Mouse (Mus musculus): ENCODE data around the gene Foxd1. TPM values are rescaled to one million over a fixed set of nuclear protein-coding genes. Genes with fewer than 3 reads are reported as not detected.

The Foxd1 gene
- polyA plus RNA-seq, 1 experiment from 2014 or later: not detected

DNA sequence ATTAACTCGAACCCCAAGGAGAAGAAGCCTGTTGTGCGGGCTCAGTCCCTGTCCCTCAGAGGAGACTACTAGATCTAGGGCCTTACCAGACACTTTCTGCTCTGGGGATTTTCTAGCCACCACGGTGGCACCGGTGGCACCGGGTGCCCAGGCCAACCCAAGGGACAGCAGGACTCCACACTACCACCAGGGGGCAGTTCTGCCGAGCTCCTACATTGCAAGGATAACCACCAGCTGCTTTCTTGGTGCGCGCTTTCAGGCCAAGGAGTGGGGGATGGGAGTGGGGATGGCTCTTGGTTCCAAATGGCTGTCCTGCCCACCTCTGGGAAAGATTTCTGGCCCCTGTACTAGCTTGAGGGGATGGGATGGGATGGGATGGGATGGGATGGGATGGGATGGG is 2.5 kb upstream of the Foxd1 start:
- peaks cover 24% of the 10 kb centered on the region for H3K4me1 ChIP-seq (ENCODE audit: control insufficient read depth, insufficient read depth, low read length)
- ATAC-seq: no peak
- whole genome bisulfite sequencing: 16% methylated on average over 8 of the region's 8 CpGs
- no peak overlapping the region for H3K9ac ChIP-seq (ENCODE audit: low read depth, low read length)
- H3K36me3 ChIP-seq (ENCODE audit: control insufficient read depth, insufficient read depth, low read length): no peaks in the 10 kb centered on the region
- H3K4me2 ChIP-seq (ENCODE audit: low read depth, low read length): no peak overlapping the region
- H3K9me3 ChIP-seq (ENCODE audit: control insufficient read depth, low read length): no peaks in the 10 kb centered on the region
- peaks cover 56% of the 10 kb centered on the region for H3K27me3 ChIP-seq (replicated peaks; ENCODE audit: control insufficient read depth, insufficient read depth, low read length)
- H3K27ac ChIP-seq (ENCODE audit: low read length): no peak overlapping the region
- H3K4me3 ChIP-seq (ENCODE audit: low read length): no peak overlapping the region

DNA sequence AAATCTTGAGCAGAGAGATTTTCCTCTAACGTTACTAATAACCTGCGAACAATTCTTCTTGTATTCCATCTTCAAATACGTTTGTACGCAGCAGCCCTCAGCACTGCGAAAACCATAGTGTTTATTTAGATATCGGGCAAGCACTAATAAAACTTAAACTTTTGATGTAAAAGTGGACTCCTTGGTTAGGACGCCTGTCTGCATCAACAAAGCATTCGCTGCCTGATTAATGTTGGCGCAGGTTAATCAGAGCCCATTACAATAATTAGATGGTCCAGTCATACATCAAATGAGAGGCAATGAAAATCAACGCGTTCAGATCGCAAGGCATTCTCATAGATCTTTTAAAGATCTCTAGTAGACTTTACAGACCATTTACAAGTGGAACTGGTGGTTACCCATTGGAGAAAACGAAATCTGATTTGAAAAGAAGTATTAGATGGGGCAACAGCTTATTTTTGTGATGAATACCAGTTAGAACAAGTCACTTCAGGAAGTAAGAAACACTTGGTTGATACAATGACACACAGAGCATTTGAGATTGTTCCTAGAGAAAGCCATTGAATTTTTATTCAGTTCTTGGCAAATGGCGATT is 1.6 kb upstream of the Foxd1 start:
- Histone ChIP-seq H3K4me3 (ENCODE audit: low read length) (no peak overlapping the region), H3K9ac (ENCODE audit: low read depth, low read length) (no peak overlapping the region), H3K4me2 (ENCODE audit: low read depth, low read length) (no peak overlapping the region), H3K27ac (ENCODE audit: low read length) (no peak overlapping the region), H3K27me3 (replicated peaks; ENCODE audit: control insufficient read depth, insufficient read depth, low read length) (peaks cover 59% of the 10 kb centered on the region), H3K36me3 (ENCODE audit: control insufficient read depth, insufficient read depth, low read length) (no peaks in the 10 kb centered on the region), H3K4me1 (ENCODE audit: control insufficient read depth, insufficient read depth, low read length) (peaks cover 24% of the 10 kb centered on the region), H3K9me3 (ENCODE audit: control insufficient read depth, low read length) (no peaks in the 10 kb centered on the region)
- WGBS: 11% methylated on average over 14 of the region's 14 CpGs
- ATAC-seq: no peak

DNA sequence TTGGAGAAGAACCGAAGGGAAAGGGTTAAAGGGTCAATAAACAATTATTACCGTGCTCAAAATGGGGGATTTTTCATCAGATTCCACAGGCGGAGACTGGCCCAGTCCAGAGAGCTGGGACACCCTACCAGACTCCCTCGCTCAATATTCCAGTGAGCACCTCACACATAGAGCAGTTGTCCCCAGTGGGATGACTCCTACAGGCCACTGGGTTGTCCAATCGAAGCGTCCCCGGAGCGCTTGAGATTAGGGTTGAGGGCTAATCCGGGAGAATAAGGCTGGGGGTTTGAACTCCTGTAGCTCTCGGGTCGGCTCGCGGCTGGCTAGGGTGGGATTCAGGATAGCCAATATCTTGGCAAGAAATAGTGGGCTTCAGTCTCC is 343 bp upstream of the Foxd1 start:
- no peak overlapping the region for H3K9ac ChIP-seq (ENCODE audit: low read depth, low read length)
- under 1% methylated on average over 13 of the region's 13 CpGs for WGBS
- H3K4me3 ChIP-seq (ENCODE audit: low read length): peak overlapping the region; percentile 51
- no peaks in the 10 kb centered on the region for H3K9me3 ChIP-seq (ENCODE audit: control insufficient read depth, low read length)
- no peaks in the 10 kb centered on the region for H3K36me3 ChIP-seq (ENCODE audit: control insufficient read depth, insufficient read depth, low read length)
- H3K27me3 ChIP-seq (replicated peaks; ENCODE audit: control insufficient read depth, insufficient read depth, low read length): peaks cover 70% of the 10 kb centered on the region
- peak; percentile 29 for ATAC-seq
- H3K4me2 ChIP-seq (ENCODE audit: low read depth, low read length): peak overlapping the region; percentile 90
- peaks cover 24% of the 10 kb centered on the region for H3K4me1 ChIP-seq (ENCODE audit: control insufficient read depth, insufficient read depth, low read length)
- H3K27ac ChIP-seq (ENCODE audit: low read length): no peak overlapping the region

DNA sequence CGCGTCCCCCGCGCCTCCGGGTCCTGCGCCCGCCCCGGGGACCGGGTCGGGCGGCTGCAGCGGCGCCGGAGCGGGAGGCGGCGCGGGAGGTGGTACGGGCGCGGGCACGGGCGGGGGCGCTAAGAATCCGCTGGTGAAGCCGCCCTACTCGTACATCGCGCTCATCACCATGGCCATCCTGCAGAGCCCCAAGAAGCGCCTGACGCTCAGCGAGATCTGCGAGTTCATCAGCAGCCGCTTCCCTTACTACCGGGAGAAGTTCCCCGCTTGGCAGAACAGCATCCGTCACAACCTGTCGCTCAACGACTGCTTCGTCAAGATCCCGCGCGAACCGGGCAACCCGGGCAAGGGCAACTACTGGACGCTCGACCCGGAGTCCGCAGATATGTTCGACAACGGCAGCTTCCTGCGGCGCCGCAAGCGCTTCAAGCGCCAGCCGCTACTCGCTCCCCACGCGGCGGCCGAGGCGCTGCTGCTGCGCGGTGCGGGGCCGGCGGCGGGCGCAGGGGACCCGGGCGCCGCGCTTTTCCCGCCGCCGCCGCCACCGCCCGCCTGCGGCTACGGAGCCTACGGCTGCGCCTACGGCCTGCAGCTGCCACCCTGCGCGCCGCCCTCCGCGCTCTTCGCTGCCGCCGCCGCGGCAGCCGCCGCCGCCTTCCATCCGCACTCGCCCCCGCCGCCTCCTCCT is 973 bp downstream of the Foxd1 start:
- peak overlapping the region; percentile 37; the same call in 1 of the 2 replicates for H3K9ac ChIP-seq (ENCODE audit: low read depth, low read length)
- no peak overlapping the region for H3K27ac ChIP-seq (ENCODE audit: low read length)
- ATAC-seq: peak; percentile 31; the same call in 1 of the 2 replicates
- H3K4me3 ChIP-seq (ENCODE audit: low read length): peak overlapping the region; percentile 51
- H3K36me3 ChIP-seq (ENCODE audit: control insufficient read depth, insufficient read depth, low read length): no peaks in the 10 kb centered on the region
- H3K4me2 ChIP-seq (ENCODE audit: low read depth, low read length): peak overlapping the region; percentile 90
- peaks cover 77% of the 10 kb centered on the region for H3K27me3 ChIP-seq (replicated peaks; ENCODE audit: control insufficient read depth, insufficient read depth, low read length)
- under 1% methylated on average over 70 of the region's 102 CpGs for WGBS
- H3K4me1 ChIP-seq (ENCODE audit: control insufficient read depth, insufficient read depth, low read length): peaks cover 24% of the 10 kb centered on the region
- H3K9me3 ChIP-seq (ENCODE audit: control insufficient read depth, low read length): no peaks in the 10 kb centered on the region

DNA sequence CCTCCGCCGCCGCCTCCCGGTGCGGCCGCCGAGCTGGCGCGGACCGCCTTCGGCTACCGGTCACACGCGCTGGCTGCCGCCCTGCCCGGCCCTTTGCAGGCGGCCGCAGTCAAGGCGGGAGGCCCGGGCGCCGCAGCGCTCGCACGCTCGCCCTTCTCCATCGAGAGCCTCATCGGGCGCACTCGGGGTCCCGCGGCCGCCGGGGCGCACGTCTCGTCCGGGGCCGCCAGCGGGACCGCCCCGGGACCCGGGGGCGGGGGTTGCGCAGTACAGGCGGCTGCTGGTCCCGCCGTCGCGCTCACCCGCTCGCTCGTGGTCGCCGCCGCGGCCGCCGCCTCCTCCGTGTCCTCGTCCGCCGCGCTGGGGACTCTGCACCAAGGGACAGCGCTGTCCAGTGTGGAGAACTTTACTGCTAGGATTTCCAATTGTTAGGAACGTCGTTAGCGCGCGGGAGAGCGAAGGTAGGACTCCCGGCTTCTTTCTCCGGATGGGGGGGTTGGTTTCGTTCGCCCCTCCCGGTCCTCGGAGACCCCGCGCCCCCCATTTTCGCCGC is 1.6 kb downstream of the Foxd1 start:
- no peaks in the 10 kb centered on the region for H3K36me3 ChIP-seq (ENCODE audit: control insufficient read depth, insufficient read depth, low read length)
- peaks cover 24% of the 10 kb centered on the region for H3K4me1 ChIP-seq (ENCODE audit: control insufficient read depth, insufficient read depth, low read length)
- H3K4me3 ChIP-seq (ENCODE audit: low read length): peak overlapping the region; percentile 51
- no peak overlapping the region for H3K27ac ChIP-seq (ENCODE audit: low read length)
- H3K4me2 ChIP-seq (ENCODE audit: low read depth, low read length): peak overlapping the region; percentile 90
- under 1% methylated on average over 65 of the region's 81 CpGs for WGBS
- peak; percentile 35; the same call in 1 of the 2 replicates for ATAC-seq
- no peaks in the 10 kb centered on the region for H3K9me3 ChIP-seq (ENCODE audit: control insufficient read depth, low read length)
- peak overlapping the region; percentile 37; the same call in 1 of the 2 replicates for H3K9ac ChIP-seq (ENCODE audit: low read depth, low read length)
- peaks cover 77% of the 10 kb centered on the region for H3K27me3 ChIP-seq (replicated peaks; ENCODE audit: control insufficient read depth, insufficient read depth, low read length)

DNA sequence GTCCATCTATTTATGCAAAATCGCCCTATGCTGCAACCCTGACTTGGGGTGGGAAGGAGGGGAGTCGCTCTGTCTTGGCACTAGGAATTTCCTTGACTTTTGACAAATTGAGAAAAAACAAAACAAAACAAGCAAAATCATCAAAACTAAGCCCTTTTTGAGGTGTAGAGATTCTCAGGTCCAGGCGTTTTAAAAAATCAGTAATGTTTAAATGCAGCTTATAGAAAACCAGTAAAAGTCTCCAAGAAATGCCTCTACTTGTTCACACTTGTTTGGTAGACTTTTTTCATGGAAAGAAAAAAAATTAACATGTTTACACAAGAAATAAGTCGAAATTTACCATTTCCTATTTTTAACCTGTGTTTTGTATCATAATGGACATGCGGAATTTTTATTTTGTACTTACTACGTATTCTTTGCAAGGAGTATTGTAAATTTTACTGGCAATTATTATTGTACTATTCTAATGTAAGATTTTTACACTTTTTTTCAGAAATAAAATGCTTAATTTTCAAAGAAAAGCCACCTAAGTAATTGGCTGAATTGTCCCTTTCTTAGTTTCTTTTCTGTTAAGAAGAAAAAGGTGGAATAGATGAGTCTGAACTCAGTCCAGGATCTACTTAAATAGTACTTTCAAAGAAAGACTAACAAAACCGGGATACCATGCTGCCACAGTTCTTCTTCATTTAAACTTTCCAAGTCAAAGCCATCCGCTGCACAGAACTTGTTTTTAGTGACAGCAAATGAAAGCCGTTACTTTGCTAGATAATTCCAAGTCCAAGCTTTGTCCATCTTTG is 2.3 kb downstream of the Foxd1 start:
- Histone ChIP-seq H3K4me2 (ENCODE audit: low read depth, low read length) (no peak overlapping the region), H3K27ac (ENCODE audit: low read length) (no peak overlapping the region), H3K9me3 (ENCODE audit: control insufficient read depth, low read length) (no peaks in the 10 kb centered on the region), H3K9ac (ENCODE audit: low read depth, low read length) (no peak overlapping the region), H3K27me3 (replicated peaks; ENCODE audit: control insufficient read depth, insufficient read depth, low read length) (peaks cover 77% of the 10 kb centered on the region), H3K4me3 (ENCODE audit: low read length) (peak overlapping the region; percentile 51; the same call in 1 of the 2 replicates), H3K36me3 (ENCODE audit: control insufficient read depth, insufficient read depth, low read length) (no peaks in the 10 kb centered on the region), H3K4me1 (ENCODE audit: control insufficient read depth, insufficient read depth, low read length) (peaks cover 24% of the 10 kb centered on the region)
- no peak for ATAC-seq
- WGBS: 6% methylated on average over 9 of the region's 9 CpGs

DNA sequence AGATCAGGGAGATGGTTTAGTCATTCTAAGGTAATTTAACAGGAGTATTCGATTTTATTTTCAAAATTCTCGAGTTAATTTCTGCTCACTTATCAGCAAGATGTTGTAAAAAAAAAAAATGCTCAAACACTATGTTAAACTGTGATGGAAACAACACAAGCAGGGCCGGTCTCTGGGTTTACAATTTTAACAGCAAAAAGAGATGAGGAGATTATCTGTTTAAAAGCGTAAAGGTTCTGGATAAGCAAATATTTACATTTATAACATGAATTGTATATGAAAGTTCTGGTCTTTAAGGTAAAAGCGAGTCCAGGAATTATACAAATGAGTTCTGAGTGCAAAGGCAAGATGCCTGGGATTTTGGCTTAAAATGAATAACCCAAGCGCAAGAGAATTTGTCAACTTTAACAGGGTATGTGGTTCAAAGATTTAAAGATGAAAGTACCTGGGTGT is 3.0 kb downstream of the Foxd1 start:
- Histone ChIP-seq H3K4me3 (ENCODE audit: low read length) (no peak overlapping the region), H3K9me3 (ENCODE audit: control insufficient read depth, low read length) (no peaks in the 10 kb centered on the region), H3K4me2 (ENCODE audit: low read depth, low read length) (no peak overlapping the region), H3K27me3 (replicated peaks; ENCODE audit: control insufficient read depth, insufficient read depth, low read length) (peaks cover 73% of the 10 kb centered on the region), H3K9ac (ENCODE audit: low read depth, low read length) (no peak overlapping the region), H3K27ac (ENCODE audit: low read length) (no peak overlapping the region), H3K36me3 (ENCODE audit: control insufficient read depth, insufficient read depth, low read length) (no peaks in the 10 kb centered on the region), H3K4me1 (ENCODE audit: control insufficient read depth, insufficient read depth, low read length) (peaks cover 24% of the 10 kb centered on the region)
- ATAC-seq: no peak
- 8% methylated on average over 6 of the region's 6 CpGs for WGBS

DNA sequence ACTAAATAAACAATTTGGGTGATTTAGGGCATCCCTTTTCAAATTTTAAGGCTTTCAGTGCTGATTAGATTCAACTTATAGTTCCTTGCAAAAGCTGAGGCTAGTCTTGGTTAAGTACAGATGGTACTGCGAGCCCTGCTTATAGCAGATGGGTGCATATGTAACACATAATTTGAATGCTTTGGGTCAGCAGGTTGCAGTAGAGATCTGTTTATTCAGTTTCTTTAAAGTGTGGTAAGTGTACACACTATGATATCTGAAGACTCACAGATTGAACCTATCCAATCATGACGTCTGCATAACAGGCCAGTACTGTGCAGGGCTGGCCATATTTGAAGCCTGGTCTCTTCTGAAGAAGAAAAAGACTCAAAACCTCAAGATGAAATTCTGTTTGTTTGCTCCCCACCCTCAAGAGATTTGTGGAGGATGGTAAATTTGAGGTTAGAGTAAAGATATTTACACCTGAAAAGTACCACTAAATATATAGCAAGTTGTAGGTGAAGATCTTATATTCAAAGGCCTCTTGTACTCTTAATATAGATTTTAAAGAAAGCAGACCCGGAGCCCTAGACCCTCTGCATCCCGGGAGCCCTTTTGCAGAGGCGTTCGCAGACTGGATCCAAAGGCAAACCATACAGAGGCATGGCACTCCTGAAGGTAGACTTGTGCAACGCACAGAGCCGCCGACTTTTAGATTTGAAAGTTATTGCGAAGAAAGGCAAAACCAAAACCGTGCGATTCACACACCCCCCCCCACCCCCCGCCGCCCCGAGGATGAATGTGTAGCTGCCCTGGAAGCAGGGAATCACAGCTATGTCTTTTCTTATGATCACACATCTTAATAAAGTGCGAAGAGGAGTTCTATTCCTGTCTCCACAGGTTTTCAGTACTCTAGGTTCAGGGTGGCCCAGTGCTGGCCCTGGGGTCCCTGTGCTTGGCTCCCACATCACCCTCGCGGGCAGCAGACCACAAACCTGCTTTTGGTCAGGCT is 3.7 kb downstream of the Foxd1 start:
- Histone ChIP-seq H3K27me3 (replicated peaks; ENCODE audit: control insufficient read depth, insufficient read depth, low read length) (peaks cover 74% of the 10 kb centered on the region), H3K27ac (ENCODE audit: low read length) (no peak overlapping the region), H3K4me1 (ENCODE audit: control insufficient read depth, insufficient read depth, low read length) (peaks cover 24% of the 10 kb centered on the region), H3K9ac (ENCODE audit: low read depth, low read length) (no peak overlapping the region), H3K9me3 (ENCODE audit: control insufficient read depth, low read length) (no peaks in the 10 kb centered on the region), H3K36me3 (ENCODE audit: control insufficient read depth, insufficient read depth, low read length) (no peaks in the 10 kb centered on the region), H3K4me3 (ENCODE audit: low read length) (no peak overlapping the region), H3K4me2 (ENCODE audit: low read depth, low read length) (no peak overlapping the region)
- 5% methylated on average over 18 of the region's 18 CpGs for WGBS
- ATAC-seq: no peak

Data from intestine, embryonic 16.5 days (tissue).